Mouse (Mus musculus) monocyte, adult 2 months (primary cell): ENCODE results near the gene Grid2ip.

Source experiments
- DNase-seq, 2 experiments: peaks; one replicate each; pipeline ENCODE4 v3.0.0; 2022; ENCODE audit warnings: low spot score in 2 of 2, low read depth in 1 of 2

The Grid2ip gene

DNA sequence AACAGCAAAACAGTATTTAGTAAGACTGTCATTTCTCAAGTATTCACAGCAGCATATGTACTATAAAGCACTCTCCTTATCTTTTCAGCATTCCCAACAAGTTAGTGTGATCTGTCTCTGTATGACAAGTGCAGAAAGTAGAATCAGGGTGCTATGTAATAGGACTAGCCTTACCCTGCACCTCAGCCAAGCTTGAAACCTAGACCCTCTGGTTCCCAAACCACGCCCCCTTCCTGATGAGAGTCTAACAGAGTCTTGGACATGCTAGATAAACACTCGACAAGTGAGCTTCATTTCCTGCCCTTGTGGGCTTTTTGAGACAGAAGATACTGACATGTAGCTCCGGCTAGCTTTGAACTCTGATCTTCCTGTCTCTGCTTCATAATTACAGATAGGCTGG lies 52.1 kb downstream of the Grid2ip start:
- DNase-seq: no peak

DNA sequence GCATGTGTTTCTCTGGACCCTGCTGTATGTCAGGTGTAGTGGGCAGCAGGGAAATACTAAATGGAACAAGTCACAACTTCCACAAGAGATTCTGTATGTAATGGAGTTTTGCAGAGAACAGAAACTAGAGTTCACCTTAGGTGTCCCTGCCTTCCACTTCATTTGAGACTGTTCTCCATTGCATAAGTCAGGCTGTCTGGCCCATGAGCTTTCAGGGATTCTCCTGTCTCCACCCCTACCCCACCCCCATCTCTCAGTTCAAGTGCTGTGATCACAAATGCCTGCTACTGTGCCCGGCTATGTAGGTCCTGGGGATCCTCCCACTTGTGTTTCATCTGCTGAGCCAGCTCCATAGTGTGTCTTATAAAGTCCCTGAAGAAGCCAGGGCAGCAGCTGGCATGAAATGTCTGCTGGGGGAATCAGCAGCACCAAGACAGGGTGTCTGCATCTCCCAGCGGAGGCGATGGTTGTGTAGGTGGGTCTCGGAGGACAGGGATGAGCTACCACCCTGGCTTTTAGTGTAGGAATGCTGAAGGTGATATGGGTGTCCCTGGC lies 53.8 kb downstream of the Grid2ip start:
- DNase-seq: no peak

DNA sequence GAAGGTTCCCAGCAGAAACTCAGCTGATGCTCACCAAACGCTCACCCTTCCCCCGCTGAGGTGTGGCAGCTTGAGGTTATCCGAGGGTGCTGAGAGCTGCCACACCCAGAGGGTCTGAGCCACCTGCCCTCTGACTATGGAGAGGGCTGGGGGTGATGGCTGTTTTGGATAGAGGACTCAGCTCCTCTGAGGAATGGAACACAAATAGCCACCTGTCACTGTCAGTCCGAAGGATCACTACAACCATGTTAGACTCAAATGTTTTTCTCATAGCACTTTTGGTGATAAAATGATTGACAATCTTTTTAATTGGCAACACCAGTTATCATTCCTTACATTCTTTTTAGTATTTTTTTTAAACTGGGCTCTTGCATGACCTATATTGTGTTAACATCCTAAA lies 64.3 kb downstream of the Grid2ip start:
- no peak for DNase-seq

DNA sequence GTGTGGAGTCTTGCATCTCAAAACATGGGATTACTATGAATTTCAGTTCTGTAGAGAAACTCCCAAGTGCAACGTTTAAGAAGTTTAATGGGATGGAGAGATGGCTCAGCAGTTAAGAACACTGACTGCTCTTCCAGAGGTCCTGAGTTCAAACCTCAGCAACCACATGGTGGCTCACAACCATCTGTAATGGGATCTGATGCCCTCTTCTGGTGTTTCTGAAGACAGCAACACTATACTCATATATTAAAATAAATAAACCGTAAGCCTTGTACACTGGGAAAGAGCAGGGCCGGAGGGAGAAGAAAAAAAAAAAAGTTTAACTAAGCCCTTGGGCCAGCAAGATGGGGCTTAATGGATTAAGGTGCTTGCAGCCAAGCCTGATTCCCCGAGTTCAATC lies 65.9 kb downstream of the Grid2ip start:
- no peak for DNase-seq

DNA sequence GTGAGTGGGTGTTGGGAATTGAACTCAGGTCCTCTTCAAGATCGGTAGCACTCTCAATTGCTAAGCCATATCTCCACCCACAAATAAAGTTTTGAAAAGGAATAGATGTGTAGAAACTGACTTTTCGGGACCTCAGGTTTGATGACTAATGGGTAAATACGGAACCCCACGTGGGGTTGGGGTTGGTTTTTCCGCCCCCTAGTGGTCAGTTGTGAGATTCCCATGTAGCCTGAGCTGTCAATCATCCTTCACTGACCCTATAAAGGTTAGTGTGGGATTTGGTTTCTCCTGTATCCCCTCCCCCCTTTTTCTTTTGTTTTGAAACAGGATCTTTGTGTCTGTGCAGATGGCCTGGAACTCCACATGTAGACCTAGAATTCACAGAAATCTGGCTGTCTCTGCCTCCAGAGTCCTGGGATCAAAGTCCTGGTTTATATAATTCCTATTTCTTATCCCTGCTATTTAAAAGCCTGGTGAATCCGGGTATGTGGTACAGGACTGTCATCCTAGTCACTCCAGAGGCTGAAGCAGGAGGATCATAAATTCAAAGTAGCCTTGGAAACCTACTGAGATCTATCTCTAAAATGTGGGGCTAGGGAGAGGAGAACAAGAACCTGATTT lies 66.9 kb downstream of the Grid2ip start:
- peak; percentile 19 to 64 for DNase-seq

DNA sequence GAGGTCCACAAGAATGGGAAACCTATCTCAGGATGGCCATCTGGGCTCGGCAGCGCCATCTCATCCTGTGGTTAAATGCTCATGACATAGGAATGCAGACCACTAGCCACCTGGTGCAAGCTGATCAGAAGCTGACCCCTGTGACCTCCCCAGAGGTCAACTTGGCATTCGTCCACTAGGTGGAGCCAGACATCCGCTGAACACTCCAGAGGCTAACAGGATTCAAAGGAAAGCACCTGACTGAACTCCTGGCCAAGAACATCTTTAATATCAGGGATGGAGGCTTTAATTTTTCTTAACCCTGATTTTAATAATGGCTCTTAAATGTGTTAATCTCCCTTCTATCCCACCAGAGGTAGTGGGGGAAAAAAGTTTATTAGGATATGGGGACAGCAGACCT lies 77.3 kb downstream of the Grid2ip start:
- peak; percentile 23 to 68 for DNase-seq

DNA sequence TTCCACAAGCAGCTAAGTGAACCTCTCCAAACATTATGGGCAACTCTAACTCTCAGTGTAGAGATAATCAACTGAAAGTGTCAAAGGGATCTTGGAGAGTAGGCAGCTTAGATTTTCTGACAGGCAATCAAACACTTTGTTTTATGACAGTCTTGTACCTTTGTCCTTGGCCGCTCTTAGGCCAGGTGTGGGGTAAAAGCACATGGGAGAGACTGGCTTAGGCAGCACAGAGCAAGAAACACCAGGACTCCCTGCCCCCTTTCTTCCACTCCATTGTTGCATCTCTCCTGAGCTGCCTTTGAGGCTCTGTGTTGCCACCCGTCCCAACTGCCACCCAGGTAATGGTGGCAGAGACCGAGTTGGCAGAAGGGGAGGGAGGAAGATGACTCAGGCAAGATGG lies 84.2 kb downstream of the Grid2ip start:
- DNase-seq: no peak

DNA sequence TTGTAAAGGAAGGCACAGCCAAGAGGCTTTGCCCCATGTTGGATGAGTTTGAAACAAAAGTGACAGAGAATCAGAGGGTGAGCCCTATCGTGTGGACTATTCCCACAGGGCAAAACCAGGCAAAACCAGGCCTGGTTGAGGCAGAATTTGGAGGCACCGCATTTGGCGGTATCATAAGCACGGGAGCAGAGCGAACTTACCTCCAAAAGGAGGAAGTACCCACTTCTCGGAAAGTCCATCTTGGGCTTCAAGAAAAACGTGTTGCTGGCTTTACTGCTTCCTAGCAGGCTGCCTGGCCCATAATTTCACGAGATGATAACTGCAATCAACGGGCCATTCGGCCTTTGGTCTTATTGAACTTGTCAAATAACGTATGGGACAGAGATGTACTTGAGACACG lies 84.6 kb downstream of the Grid2ip start:
- no peak for DNase-seq
